Mouse (Mus musculus) myocyte (in vitro differentiated cells): Measurements from ENCODE around the gene Cd83. TPM values are rescaled to one million over a fixed set of nuclear protein-coding genes. Genes with fewer than 3 reads are reported as not detected.

Experiments
- H3K27me3 ChIP-seq: one replicate; pipeline ENCODE4 v1.6.1; 2011; ENCODE audit not compliant: control insufficient read depth, insufficient read depth, insufficient read length
- H3K36me3 ChIP-seq: one replicate; pipeline ENCODE4 v1.6.1; 2011; ENCODE audit not compliant: control insufficient read depth, insufficient read depth
- H3K4me2 ChIP-seq: one replicate; pipeline ENCODE4 v1.6.1; 2011; ENCODE audit warnings: low read depth, control low read depth
- H3K4me3 ChIP-seq: one replicate; pipeline ENCODE4 v1.5.1; 2011; ENCODE audit warnings: mild to moderate bottlenecking, control low read depth, moderate library complexity
- H3K79me2 ChIP-seq: one replicate; pipeline ENCODE4 v1.6.1; 2011; ENCODE audit not compliant: control insufficient read depth, insufficient read depth
- H3ac ChIP-seq: one replicate; pipeline ENCODE4 v1.6.1; 2011; ENCODE audit not compliant: control insufficient read depth, insufficient read length
- CEBPB ChIP-seq: IDR thresholded peaks from 2 replicates; pipeline ENCODE4 v1.6.1; 2011; ENCODE audit warnings: mild to moderate bottlenecking, moderate library complexity; ENCODE audit not compliant: poor library complexity, insufficient read depth, severe bottlenecking
- E2F4 ChIP-seq: IDR thresholded peaks from one replicate; pipeline ENCODE4 v1.6.1; 2011; ENCODE audit warnings: mild to moderate bottlenecking, control low read depth, moderate library complexity; ENCODE audit not compliant: insufficient read depth
- MAX ChIP-seq: IDR thresholded peaks from one replicate; pipeline ENCODE4 v1.6.1; 2011; ENCODE audit warnings: low read depth, mild to moderate bottlenecking, control low read depth
- MYOD1 ChIP-seq, 3 experiments: IDR thresholded peaks; one replicate each; pipeline ENCODE4 v1.6.1; 2011; ENCODE audit warnings: control low read depth in 2 of 3, low read depth in 2 of 3, mild to moderate bottlenecking in 2 of 3, moderate library complexity in 1 of 3; ENCODE audit not compliant: insufficient read length in 2 of 3, control insufficient read depth in 1 of 3
- MYOG ChIP-seq, 3 experiments: IDR thresholded peaks; one replicate each; pipeline ENCODE4 v1.6.1; 2011; ENCODE audit warnings: control low read depth in 2 of 3, low read depth in 2 of 3, mild to moderate bottlenecking in 2 of 3; ENCODE audit not compliant: insufficient read length in 2 of 3, control insufficient read depth in 1 of 3, insufficient read depth in 1 of 3
- POLR2A ChIP-seq: IDR thresholded peaks from one replicate; pipeline ENCODE4 v1.6.1; 2011; ENCODE audit warnings: low read depth, mild to moderate bottlenecking, control low read depth, moderate library complexity; ENCODE audit not compliant: insufficient read length
- POLR2AphosphoS2 ChIP-seq: IDR thresholded peaks from one replicate; pipeline ENCODE4 v1.6.1; 2011; ENCODE audit warnings: low read depth, control low read depth; ENCODE audit not compliant: insufficient read length
- REST ChIP-seq: IDR thresholded peaks from one replicate; pipeline ENCODE4 v1.6.1; 2011; ENCODE audit warnings: mild to moderate bottlenecking, control low read depth, moderate library complexity; ENCODE audit not compliant: insufficient read depth, insufficient read length
- SRF ChIP-seq: IDR thresholded peaks from one replicate; pipeline ENCODE4 v1.6.1; 2011; ENCODE audit warnings: low read depth; ENCODE audit not compliant: control insufficient read depth, insufficient read length
- TCF12 ChIP-seq: IDR thresholded peaks from one replicate; pipeline ENCODE4 v1.6.1; 2011; ENCODE audit warnings: mild to moderate bottlenecking, control low read depth; ENCODE audit not compliant: poor library complexity, insufficient read depth, severe bottlenecking
- TCF3 ChIP-seq: IDR thresholded peaks from one replicate; pipeline ENCODE4 v1.6.1; 2011; ENCODE audit warnings: low read depth, control low read depth; ENCODE audit not compliant: insufficient read length
- USF1 ChIP-seq: IDR thresholded peaks from one replicate; pipeline ENCODE4 v1.6.1; 2011; ENCODE audit warnings: low read depth, mild to moderate bottlenecking, control low read depth, moderate library complexity
- polyA plus RNA-seq: library from polyadenylated mRNA; unstranded; fragments of >200 nt; fragmentation: generic; extraction: Trizol; gene quantifications from one replicate; pipeline ENCODE4 v1.2.1, GENCODE M21; 2012; ENCODE audit warnings: missing spikeins

Cd83 gene
- polyA plus RNA-seq, 1 experiment, result not detected

DNA sequence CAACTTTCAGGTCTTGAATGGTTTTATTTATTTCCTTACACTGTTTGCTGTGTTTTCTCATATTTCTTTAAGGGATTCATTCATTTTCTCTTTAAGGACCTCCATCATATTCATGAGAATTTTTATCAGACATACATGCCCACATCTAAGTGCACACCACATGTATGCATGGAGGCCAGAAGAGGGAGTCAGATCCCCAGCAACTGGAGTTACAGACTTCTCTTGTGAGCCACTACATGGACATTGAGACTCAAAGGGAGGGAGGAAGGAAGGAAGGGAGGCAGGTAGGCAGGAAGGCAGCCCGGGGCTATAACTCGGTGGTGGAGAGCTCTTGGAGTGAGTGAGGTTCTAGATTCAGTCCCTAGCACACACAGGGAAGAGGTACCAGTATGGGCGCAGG, 34.3 kb upstream of the Cd83 start:
- Histone ChIP-seq H3K36me3 (no peaks in the 10 kb centered on the region), H3K4me3 (no peak overlapping the region), H3ac (no peak overlapping the region), H3K4me2 (no peak overlapping the region), H3K27me3 (no peaks in the 10 kb centered on the region), H3K79me2 (no peaks in the 10 kb centered on the region)
- TF ChIP-seq POLR2A, result no peak
- TF ChIP-seq E2F4, result no peak
- no peak for TF ChIP-seq SRF
- TF ChIP-seq TCF12, result no peak
- no peak for TF ChIP-seq MYOD1 (IDR thresholded peaks at IDR 0.05; ENCODE audit: control insufficient read depth in 1 of 3, insufficient read length in 2 of 3, low read depth in 2 of 3)
- no peak for TF ChIP-seq USF1
- no peak for TF ChIP-seq POLR2AphosphoS2
- TF ChIP-seq MAX, result no peak
- TF ChIP-seq CEBPB, result no peak
- no peak for TF ChIP-seq MYOG (IDR thresholded peaks at IDR 0.05; ENCODE audit: control insufficient read depth in 1 of 3, insufficient read depth in 1 of 3, insufficient read length in 2 of 3, low read depth in 2 of 3)
- TF ChIP-seq REST, result no peak
- TF ChIP-seq TCF3, result no peak

DNA sequence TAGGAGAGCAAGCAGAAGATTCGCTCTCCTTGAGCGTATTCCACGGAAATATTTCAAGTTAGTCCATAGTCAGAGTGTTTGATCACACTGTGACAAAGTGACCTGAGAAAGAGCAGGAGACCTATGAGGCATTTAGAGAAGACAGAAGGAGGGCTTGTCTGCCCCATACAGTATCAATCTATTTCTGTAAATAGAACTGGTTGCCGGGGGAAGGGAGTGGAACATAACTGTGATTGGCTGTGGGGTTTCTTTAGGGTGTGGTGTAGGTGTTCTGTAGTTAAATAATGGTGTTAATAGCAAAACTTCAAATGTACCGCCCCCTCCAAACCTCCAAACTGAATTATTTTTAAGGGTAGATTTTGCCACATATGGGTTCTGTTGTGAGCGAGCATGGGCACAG, 33.6 kb upstream of the Cd83 start:
- Histone ChIP-seq H3K4me3 (no peak overlapping the region), H3K36me3 (no peaks in the 10 kb centered on the region), H3K79me2 (no peaks in the 10 kb centered on the region), H3K4me2 (no peak overlapping the region), H3K27me3 (no peaks in the 10 kb centered on the region), H3ac (no peak overlapping the region)
- TF ChIP-seq CEBPB, result no peak
- TF ChIP-seq POLR2AphosphoS2, result no peak
- TF ChIP-seq TCF3, result no peak
- TF ChIP-seq MAX, result no peak
- no peak for TF ChIP-seq MYOD1 (IDR thresholded peaks at IDR 0.05; ENCODE audit: control insufficient read depth in 1 of 3, insufficient read length in 2 of 3, low read depth in 2 of 3)
- no peak for TF ChIP-seq E2F4
- no peak for TF ChIP-seq POLR2A
- TF ChIP-seq MYOG (IDR thresholded peaks at IDR 0.05; ENCODE audit: control insufficient read depth in 1 of 3, insufficient read depth in 1 of 3, insufficient read length in 2 of 3, low read depth in 2 of 3), result no peak
- TF ChIP-seq REST, result no peak
- TF ChIP-seq TCF12, result no peak
- TF ChIP-seq USF1, result no peak
- TF ChIP-seq SRF, result no peak

DNA sequence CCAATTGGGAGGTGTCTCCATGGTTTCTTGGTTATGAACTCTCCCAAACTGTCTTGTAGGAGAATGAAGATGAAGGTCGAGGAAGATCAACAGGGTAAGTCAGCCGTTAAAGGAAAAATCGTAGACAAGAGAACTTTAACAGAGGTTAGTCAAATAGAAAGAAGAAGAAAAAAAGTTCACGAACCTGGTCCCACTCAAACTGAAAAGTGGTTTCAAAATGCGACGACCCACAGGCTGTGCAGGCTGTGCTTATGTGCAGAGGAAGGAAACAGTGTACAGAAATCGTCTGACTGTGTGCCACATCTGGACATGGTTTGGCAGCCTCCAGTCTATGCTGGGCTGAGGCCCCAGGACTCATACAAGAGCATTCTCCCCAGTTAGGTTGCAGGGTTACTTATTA, 32.2 kb upstream of the Cd83 start:
- H3ac ChIP-seq, result no peak overlapping the region
- no peaks in the 10 kb centered on the region for H3K27me3 ChIP-seq
- no peaks in the 10 kb centered on the region for H3K79me2 ChIP-seq
- TF ChIP-seq USF1 (no peak), E2F4 (no peak), REST (no peak), SRF (no peak), TCF12 (no peak)
- no peak overlapping the region for H3K4me2 ChIP-seq
- no peaks in the 10 kb centered on the region for H3K36me3 ChIP-seq
- no peak overlapping the region for H3K4me3 ChIP-seq

DNA sequence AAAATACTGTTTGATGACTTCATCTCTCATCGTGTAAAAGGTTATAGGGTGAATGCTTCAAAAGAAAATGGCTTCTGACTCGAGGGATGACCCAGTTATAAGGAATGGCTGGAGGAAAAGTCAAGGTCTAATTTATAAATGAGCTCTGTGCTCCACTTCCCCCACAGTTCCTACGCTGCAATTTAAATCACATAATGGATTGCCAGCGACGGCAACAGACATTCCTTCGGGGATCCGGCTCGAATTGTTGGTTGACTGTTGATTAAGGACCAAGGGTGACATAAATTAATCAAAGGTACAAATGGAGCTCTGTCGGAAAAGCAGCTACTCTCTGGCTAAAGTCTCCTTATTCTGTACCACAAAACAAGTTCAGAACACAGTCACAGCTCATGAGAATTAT, 30.9 kb upstream of the Cd83 start:
- H3K4me2 ChIP-seq, result no peak overlapping the region
- no peaks in the 10 kb centered on the region for H3K27me3 ChIP-seq
- H3K4me3 ChIP-seq, result no peak overlapping the region
- no peak overlapping the region for H3ac ChIP-seq
- TF ChIP-seq USF1 (no peak), E2F4 (no peak), MAX (no peak), TCF12 (no peak), REST (no peak)
- H3K79me2 ChIP-seq, result no peaks in the 10 kb centered on the region
- no peaks in the 10 kb centered on the region for H3K36me3 ChIP-seq

DNA sequence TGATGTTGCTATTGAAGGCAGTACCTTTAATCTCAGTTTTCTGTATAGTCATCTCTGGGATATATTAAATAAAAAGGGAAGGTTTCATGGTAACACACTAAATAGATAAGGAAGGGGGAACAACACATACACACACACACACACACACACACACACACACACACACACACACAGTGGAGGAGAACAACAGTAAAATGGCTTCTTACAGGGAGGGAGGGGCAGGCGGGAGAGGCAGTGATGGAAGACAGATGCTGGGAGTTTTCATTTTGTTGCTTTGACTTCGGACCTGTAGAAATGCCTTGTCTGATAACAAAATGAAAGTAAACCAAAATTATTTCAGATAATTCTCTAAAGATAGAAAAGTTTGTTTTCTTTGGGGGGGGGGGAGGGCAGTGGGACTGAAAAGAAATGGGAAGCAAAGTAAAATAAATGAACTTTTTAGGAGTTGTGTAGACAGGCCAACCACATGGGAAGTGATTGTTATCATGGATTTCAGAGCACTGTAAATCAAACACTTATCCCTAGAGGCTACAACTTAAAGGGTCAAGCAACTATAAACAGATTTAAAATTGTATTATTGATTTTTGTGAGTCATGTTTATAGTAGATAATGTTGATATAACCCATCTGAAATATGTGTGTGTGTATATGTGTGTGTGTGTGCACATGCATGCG, 30.0 kb upstream of the Cd83 start:
- H3K4me2 ChIP-seq, result no peak overlapping the region
- no peaks in the 10 kb centered on the region for H3K27me3 ChIP-seq
- H3K4me3 ChIP-seq, result no peak overlapping the region
- H3ac ChIP-seq, result no peak overlapping the region
- H3K79me2 ChIP-seq, result no peaks in the 10 kb centered on the region
- no peaks in the 10 kb centered on the region for H3K36me3 ChIP-seq
- TF ChIP-seq SRF (no peak), MYOG (IDR thresholded peaks at IDR 0.05; ENCODE audit: control insufficient read depth in 1 of 3, insufficient read depth in 1 of 3, insufficient read length in 2 of 3, low read depth in 2 of 3) (no peak), USF1 (no peak), POLR2A (no peak), MAX (no peak), MYOD1 (IDR thresholded peaks at IDR 0.05; ENCODE audit: control insufficient read depth in 1 of 3, insufficient read length in 2 of 3, low read depth in 2 of 3) (no peak), CEBPB (no peak), REST (no peak), E2F4 (no peak), TCF12 (no peak), POLR2AphosphoS2 (no peak), TCF3 (no peak)
